Mouse (Mus musculus) myocyte (in vitro differentiated cells): Measurements from ENCODE around the gene Cdkn2c. TPM values are rescaled to one million over a fixed set of nuclear protein-coding genes. Genes with fewer than 3 reads are reported as not detected.

Experiments used
- H3K27me3 ChIP-seq: one replicate; pipeline ENCODE4 v1.6.1; 2011; ENCODE audit not compliant: control insufficient read depth, insufficient read depth, insufficient read length
- H3K36me3 ChIP-seq: one replicate; pipeline ENCODE4 v1.6.1; 2011; ENCODE audit not compliant: control insufficient read depth, insufficient read depth
- H3K4me2 ChIP-seq: one replicate; pipeline ENCODE4 v1.6.1; 2011; ENCODE audit warnings: low read depth, control low read depth
- H3K4me3 ChIP-seq: one replicate; pipeline ENCODE4 v1.5.1; 2011; ENCODE audit warnings: mild to moderate bottlenecking, control low read depth, moderate library complexity
- H3K79me2 ChIP-seq: one replicate; pipeline ENCODE4 v1.6.1; 2011; ENCODE audit not compliant: control insufficient read depth, insufficient read depth
- H3ac ChIP-seq: one replicate; pipeline ENCODE4 v1.6.1; 2011; ENCODE audit not compliant: control insufficient read depth, insufficient read length
- CEBPB ChIP-seq: IDR thresholded peaks from 2 replicates; pipeline ENCODE4 v1.6.1; 2011; ENCODE audit warnings: mild to moderate bottlenecking, moderate library complexity; ENCODE audit not compliant: poor library complexity, insufficient read depth, severe bottlenecking
- E2F4 ChIP-seq: IDR thresholded peaks from one replicate; pipeline ENCODE4 v1.6.1; 2011; ENCODE audit warnings: mild to moderate bottlenecking, control low read depth, moderate library complexity; ENCODE audit not compliant: insufficient read depth
- MAX ChIP-seq: IDR thresholded peaks from one replicate; pipeline ENCODE4 v1.6.1; 2011; ENCODE audit warnings: low read depth, mild to moderate bottlenecking, control low read depth
- MYOD1 ChIP-seq, 3 experiments: IDR thresholded peaks; one replicate each; pipeline ENCODE4 v1.6.1; 2011; ENCODE audit warnings: control low read depth in 2 of 3, low read depth in 2 of 3, mild to moderate bottlenecking in 2 of 3, moderate library complexity in 1 of 3; ENCODE audit not compliant: insufficient read length in 2 of 3, control insufficient read depth in 1 of 3
- MYOG ChIP-seq, 3 experiments: IDR thresholded peaks; one replicate each; pipeline ENCODE4 v1.6.1; 2011; ENCODE audit warnings: control low read depth in 2 of 3, low read depth in 2 of 3, mild to moderate bottlenecking in 2 of 3; ENCODE audit not compliant: insufficient read length in 2 of 3, control insufficient read depth in 1 of 3, insufficient read depth in 1 of 3
- POLR2A ChIP-seq: IDR thresholded peaks from one replicate; pipeline ENCODE4 v1.6.1; 2011; ENCODE audit warnings: low read depth, mild to moderate bottlenecking, control low read depth, moderate library complexity; ENCODE audit not compliant: insufficient read length
- POLR2AphosphoS2 ChIP-seq: IDR thresholded peaks from one replicate; pipeline ENCODE4 v1.6.1; 2011; ENCODE audit warnings: low read depth, control low read depth; ENCODE audit not compliant: insufficient read length
- REST ChIP-seq: IDR thresholded peaks from one replicate; pipeline ENCODE4 v1.6.1; 2011; ENCODE audit warnings: mild to moderate bottlenecking, control low read depth, moderate library complexity; ENCODE audit not compliant: insufficient read depth, insufficient read length
- SRF ChIP-seq: IDR thresholded peaks from one replicate; pipeline ENCODE4 v1.6.1; 2011; ENCODE audit warnings: low read depth; ENCODE audit not compliant: control insufficient read depth, insufficient read length
- TCF12 ChIP-seq: IDR thresholded peaks from one replicate; pipeline ENCODE4 v1.6.1; 2011; ENCODE audit warnings: mild to moderate bottlenecking, control low read depth; ENCODE audit not compliant: poor library complexity, insufficient read depth, severe bottlenecking
- TCF3 ChIP-seq: IDR thresholded peaks from one replicate; pipeline ENCODE4 v1.6.1; 2011; ENCODE audit warnings: low read depth, control low read depth; ENCODE audit not compliant: insufficient read length
- USF1 ChIP-seq: IDR thresholded peaks from one replicate; pipeline ENCODE4 v1.6.1; 2011; ENCODE audit warnings: low read depth, mild to moderate bottlenecking, control low read depth, moderate library complexity
- polyA plus RNA-seq: library from polyadenylated mRNA; unstranded; fragments of >200 nt; fragmentation: generic; extraction: Trizol; gene quantifications from one replicate; pipeline ENCODE4 v1.2.1, GENCODE M21; 2012; ENCODE audit warnings: missing spikeins

Cdkn2c gene
- polyA plus RNA-seq, 1 experiment = 17.3 TPM

GRCm38 (mm10) chr4:109671941-109672340, 5.0 kb upstream of the Cdkn2c start:
- peaks cover 4% of the 10 kb centered on the region for H3K79me2 ChIP-seq
- no peak overlapping the region for H3K4me2 ChIP-seq
- no peak overlapping the region for H3K4me3 ChIP-seq
- H3ac ChIP-seq = no peak overlapping the region
- no peak for TF ChIP-seq SRF
- no peak for TF ChIP-seq TCF3
- no peak for TF ChIP-seq E2F4
- TF ChIP-seq POLR2A = no peak
- TF ChIP-seq TCF12 = no peak
- TF ChIP-seq REST = no peak
- no peak for TF ChIP-seq MYOD1 (IDR thresholded peaks at IDR 0.05; ENCODE audit: control insufficient read depth in 1 of 3, insufficient read length in 2 of 3, low read depth in 2 of 3)
- no peak for TF ChIP-seq POLR2AphosphoS2
- TF ChIP-seq MYOG (IDR thresholded peaks at IDR 0.05; ENCODE audit: control insufficient read depth in 1 of 3, insufficient read depth in 1 of 3, insufficient read length in 2 of 3, low read depth in 2 of 3) = no peak
- TF ChIP-seq CEBPB = no peak
- TF ChIP-seq MAX = no peak
- TF ChIP-seq USF1 = no peak
- H3K36me3 ChIP-seq = no peaks in the 10 kb centered on the region
- no peaks in the 10 kb centered on the region for H3K27me3 ChIP-seq

GRCm38 (mm10) chr4:109670213-109670612, 3.2 kb upstream of the Cdkn2c start:
- H3K79me2 ChIP-seq = peaks cover 7% of the 10 kb centered on the region
- H3ac ChIP-seq = no peak overlapping the region
- H3K27me3 ChIP-seq = no peaks in the 10 kb centered on the region
- H3K4me3 ChIP-seq = no peak overlapping the region
- no peak overlapping the region for H3K4me2 ChIP-seq
- H3K36me3 ChIP-seq = no peaks in the 10 kb centered on the region
- TF ChIP-seq REST (no peak), E2F4 (no peak), MYOD1 (IDR thresholded peaks at IDR 0.05; ENCODE audit: control insufficient read depth in 1 of 3, insufficient read length in 2 of 3, low read depth in 2 of 3) (no peak), USF1 (no peak), CEBPB (no peak), MYOG (IDR thresholded peaks at IDR 0.05; ENCODE audit: control insufficient read depth in 1 of 3, insufficient read depth in 1 of 3, insufficient read length in 2 of 3, low read depth in 2 of 3) (no peak), SRF (no peak), TCF3 (no peak), POLR2A (no peak)

GRCm38 (mm10) chr4:109667518-109667917, 529 bp upstream of the Cdkn2c start:
- Histone ChIP-seq H3K36me3 (no peaks in the 10 kb centered on the region), H3K4me2 (peak overlapping the region; percentile 78), H3K79me2 (peaks cover 34% of the 10 kb centered on the region), H3K4me3 (peak overlapping the region; percentile 80), H3K27me3 (no peaks in the 10 kb centered on the region), H3ac (peak overlapping the region; percentile 76)
- TF ChIP-seq E2F4 (no peak), MAX (no peak), USF1 (no peak), MYOD1 (IDR thresholded peaks at IDR 0.05; ENCODE audit: control insufficient read depth in 1 of 3, insufficient read length in 2 of 3, low read depth in 2 of 3) (no peak), TCF12 (no peak), POLR2A (no peak), POLR2AphosphoS2 (no peak), MYOG (IDR thresholded peaks at IDR 0.05; ENCODE audit: control insufficient read depth in 1 of 3, insufficient read depth in 1 of 3, insufficient read length in 2 of 3, low read depth in 2 of 3) (no peak)

GRCm38 (mm10) chr4:109665982-109666460, 968 bp downstream of the Cdkn2c start:
- H3K79me2 ChIP-seq = peaks cover 49% of the 10 kb centered on the region
- peak overlapping the region; percentile 80 for H3K4me3 ChIP-seq
- peak overlapping the region; percentile 76 for H3ac ChIP-seq
- H3K36me3 ChIP-seq = no peaks in the 10 kb centered on the region
- peak overlapping the region; percentile 67 for H3K4me2 ChIP-seq
- peak in 1 of 3 experiments; percentile 3 for TF ChIP-seq MYOG (IDR thresholded peaks at IDR 0.05; ENCODE audit: control insufficient read depth in 1 of 3, insufficient read depth in 1 of 3, insufficient read length in 2 of 3, low read depth in 2 of 3)
- no peak for TF ChIP-seq E2F4
- no peaks in the 10 kb centered on the region for H3K27me3 ChIP-seq

- peak overlapping the region; percentile 80 for H3K4me3 ChIP-seq
- H3ac ChIP-seq = peak overlapping the region; percentile 76
- no peaks in the 10 kb centered on the region for H3K36me3 ChIP-seq
- peak overlapping the region; percentile 93 for H3K4me2 ChIP-seq
- no peak for TF ChIP-seq MYOG (IDR thresholded peaks at IDR 0.05; ENCODE audit: control insufficient read depth in 1 of 3, insufficient read depth in 1 of 3, insufficient read length in 2 of 3, low read depth in 2 of 3)
- TF ChIP-seq REST = no peak
- TF ChIP-seq CEBPB = 0 out of 2 replicates have a peak, but pooled peaks have one; percentile 8
- peak; percentile 31 for TF ChIP-seq POLR2A
- TF ChIP-seq TCF3 = no peak
- TF ChIP-seq USF1 = peak; percentile 67
- peaks cover 53% of the 10 kb centered on the region for H3K79me2 ChIP-seq
- H3K27me3 ChIP-seq = no peaks in the 10 kb centered on the region
Measured at GRCm38 (mm10) chr4:109665101-109665981, 1.6 kb downstream of the Cdkn2c start.
